Mouse (Mus musculus): Measurements from ENCODE around the gene Hoxb8. TPM values are rescaled to one million over a fixed set of nuclear protein-coding genes. Genes with fewer than 3 reads are reported as not detected.

The Hoxb8 gene
- polyA plus RNA-seq, 1 experiment: not detected

DNA sequence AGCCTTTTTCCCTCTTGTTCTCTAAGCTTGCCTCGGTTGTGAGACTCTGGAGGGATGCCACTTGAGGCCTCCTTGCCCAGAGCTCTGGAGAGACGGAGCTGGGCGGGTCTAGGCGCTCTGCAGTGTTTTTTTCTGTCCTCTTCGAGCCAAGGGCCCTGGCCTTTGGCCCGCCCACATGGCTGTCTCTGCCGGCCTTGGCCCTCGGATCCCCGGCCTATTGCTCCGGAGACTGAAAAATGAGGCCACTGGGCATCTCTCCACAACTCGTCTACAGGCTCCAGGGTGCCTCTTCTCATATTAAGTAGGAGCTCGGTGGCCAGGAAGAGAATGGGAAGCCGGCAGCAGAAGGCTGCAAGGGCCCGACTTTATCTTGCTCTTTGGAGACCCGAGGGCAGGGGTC, 20.1 kb downstream of the Hoxb8 start:
- Histone ChIP-seq H3K36me3 (ENCODE audit: control insufficient read depth) (no peaks in the 10 kb centered on the region), H3K9me3 (ENCODE audit: control insufficient read depth, low read length) (no peaks in the 10 kb centered on the region), H3K27me3 (ENCODE audit: control insufficient read depth) (peaks cover 100% of the 10 kb centered on the region), H3K4me3 (replicated peaks) (no peak overlapping the region), H3K4me1 (ENCODE audit: control insufficient read depth) (no peaks in the 10 kb centered on the region)
- no peak for TF ChIP-seq GATA1 (IDR thresholded peaks at IDR 0.05; ENCODE audit: low read length)
- no peak for TF ChIP-seq TAL1 (IDR thresholded peaks at IDR 0.05; ENCODE audit: low read length)

DNA sequence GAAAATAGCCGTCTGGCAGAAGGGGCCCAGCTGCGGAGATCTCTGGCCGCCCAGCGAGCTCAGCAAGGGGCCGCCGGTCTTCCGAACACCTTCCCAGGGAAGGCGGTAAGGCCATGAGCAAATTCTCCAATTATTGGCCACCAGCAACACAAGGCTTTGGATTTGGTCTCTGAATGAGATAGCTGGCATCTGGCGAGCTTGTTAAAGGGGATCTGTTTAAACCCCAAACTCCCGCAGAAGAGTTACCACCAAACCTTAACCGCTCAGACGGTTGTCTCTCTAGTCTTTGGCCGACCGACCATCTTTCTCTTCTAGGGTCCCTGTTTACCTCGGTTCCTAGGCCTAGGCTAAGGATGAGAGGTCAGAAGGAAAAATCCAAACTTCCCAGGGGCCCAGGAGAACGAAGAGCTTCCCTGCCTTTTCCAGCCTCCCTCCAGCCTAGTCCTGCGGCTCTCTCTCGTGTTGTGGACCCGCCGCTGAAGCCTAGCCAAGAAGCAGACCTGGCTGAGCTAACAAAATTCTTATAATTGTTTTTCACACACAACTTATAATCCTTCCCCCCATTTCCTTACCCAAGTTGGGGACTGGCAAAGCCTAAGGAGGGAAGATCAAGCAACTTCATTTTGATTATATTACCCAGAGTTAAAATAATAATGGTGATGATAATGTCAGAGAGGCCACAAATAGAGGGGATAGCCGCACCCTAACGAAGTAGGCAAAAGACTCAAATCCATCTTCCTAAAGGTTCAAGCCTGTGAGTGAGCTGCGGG, 20.9 kb downstream of the Hoxb8 start:
- Histone ChIP-seq H3K27me3 (ENCODE audit: control insufficient read depth) (peaks cover 100% of the 10 kb centered on the region), H3K4me3 (replicated peaks) (no peak overlapping the region), H3K4me1 (ENCODE audit: control insufficient read depth) (no peaks in the 10 kb centered on the region), H3K9me3 (ENCODE audit: control insufficient read depth, low read length) (no peaks in the 10 kb centered on the region), H3K36me3 (ENCODE audit: control insufficient read depth) (no peaks in the 10 kb centered on the region)
- no peak for TF ChIP-seq TAL1 (IDR thresholded peaks at IDR 0.05; ENCODE audit: low read length)
- TF ChIP-seq GATA1 (IDR thresholded peaks at IDR 0.05; ENCODE audit: low read length): no peak

DNA sequence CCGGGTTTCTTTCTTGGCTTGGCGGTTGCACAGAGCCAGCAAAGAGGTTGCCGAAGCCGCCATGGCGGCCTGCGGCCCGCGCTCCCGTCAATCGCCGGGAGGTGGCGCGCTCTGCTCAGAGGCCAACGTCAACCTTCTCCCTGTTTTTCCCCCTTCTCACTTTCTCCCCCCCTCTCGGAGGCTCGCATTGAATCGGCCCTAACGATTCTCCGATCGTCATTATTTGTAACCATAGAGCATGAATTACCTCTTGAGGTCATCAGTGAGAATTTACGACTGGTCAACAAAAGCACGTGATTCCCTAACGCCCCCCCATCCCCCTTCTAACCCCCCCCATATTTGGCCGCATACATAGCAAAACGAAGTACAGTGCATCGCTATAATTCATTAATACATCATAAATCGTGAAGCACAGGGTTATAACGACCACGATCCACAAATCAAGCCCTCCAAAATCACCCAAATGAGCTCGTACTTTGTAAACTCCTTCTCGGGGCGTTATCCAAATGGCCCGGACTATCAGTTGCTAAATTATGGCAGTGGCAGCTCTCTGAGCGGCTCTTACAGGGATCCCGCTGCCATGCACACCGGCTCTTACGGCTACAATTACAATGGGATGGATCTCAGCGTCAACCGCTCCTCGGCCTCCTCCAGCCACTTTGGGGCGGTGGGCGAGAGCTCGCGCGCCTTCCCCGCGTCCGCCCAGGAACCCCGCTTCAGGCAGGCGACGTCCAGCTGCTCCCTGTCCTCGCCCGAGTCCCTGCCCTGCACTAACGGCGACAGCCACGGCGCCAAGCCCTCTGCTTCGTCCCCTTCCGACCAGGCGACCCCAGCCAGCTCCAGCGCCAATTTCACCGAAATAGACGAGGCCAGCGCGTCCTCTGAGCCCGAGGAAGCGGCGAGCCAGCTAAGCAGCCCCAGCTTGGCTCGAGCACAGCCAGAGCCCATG, 21.7 kb downstream of the Hoxb8 start, which contains the start of gene Hoxb5:
Gene Hoxb5 (plus strand): TSS at position 186 of the 949 bp plus-strand sequence.
- no peaks in the 10 kb centered on the region for H3K9me3 ChIP-seq (ENCODE audit: control insufficient read depth, low read length)
- H3K36me3 ChIP-seq (ENCODE audit: control insufficient read depth): no peaks in the 10 kb centered on the region
- TF ChIP-seq TAL1 (IDR thresholded peaks at IDR 0.05; ENCODE audit: low read length): no peak
- no peak for TF ChIP-seq GATA1 (IDR thresholded peaks at IDR 0.05; ENCODE audit: low read length)
- H3K27me3 ChIP-seq (ENCODE audit: control insufficient read depth): peaks cover 100% of the 10 kb centered on the region
- H3K4me3 ChIP-seq (replicated peaks): no peak within 1 kb of the TSS
- H3K4me1 ChIP-seq (ENCODE audit: control insufficient read depth): no peaks in the 10 kb centered on the region

GRCm38 (mm10) chr11:96304381-96305195, 22.9 kb downstream of the Hoxb8 start:
- TF ChIP-seq TAL1 (IDR thresholded peaks at IDR 0.05; ENCODE audit: low read length): no peak
- TF ChIP-seq GATA1 (IDR thresholded peaks at IDR 0.05; ENCODE audit: low read length): no peak
- Histone ChIP-seq H3K27me3 (ENCODE audit: control insufficient read depth) (peaks cover 100% of the 10 kb centered on the region), H3K4me1 (ENCODE audit: control insufficient read depth) (no peaks in the 10 kb centered on the region), H3K36me3 (ENCODE audit: control insufficient read depth) (no peaks in the 10 kb centered on the region), H3K9me3 (ENCODE audit: control insufficient read depth, low read length) (no peaks in the 10 kb centered on the region), H3K4me3 (replicated peaks) (no peak overlapping the region)

DNA sequence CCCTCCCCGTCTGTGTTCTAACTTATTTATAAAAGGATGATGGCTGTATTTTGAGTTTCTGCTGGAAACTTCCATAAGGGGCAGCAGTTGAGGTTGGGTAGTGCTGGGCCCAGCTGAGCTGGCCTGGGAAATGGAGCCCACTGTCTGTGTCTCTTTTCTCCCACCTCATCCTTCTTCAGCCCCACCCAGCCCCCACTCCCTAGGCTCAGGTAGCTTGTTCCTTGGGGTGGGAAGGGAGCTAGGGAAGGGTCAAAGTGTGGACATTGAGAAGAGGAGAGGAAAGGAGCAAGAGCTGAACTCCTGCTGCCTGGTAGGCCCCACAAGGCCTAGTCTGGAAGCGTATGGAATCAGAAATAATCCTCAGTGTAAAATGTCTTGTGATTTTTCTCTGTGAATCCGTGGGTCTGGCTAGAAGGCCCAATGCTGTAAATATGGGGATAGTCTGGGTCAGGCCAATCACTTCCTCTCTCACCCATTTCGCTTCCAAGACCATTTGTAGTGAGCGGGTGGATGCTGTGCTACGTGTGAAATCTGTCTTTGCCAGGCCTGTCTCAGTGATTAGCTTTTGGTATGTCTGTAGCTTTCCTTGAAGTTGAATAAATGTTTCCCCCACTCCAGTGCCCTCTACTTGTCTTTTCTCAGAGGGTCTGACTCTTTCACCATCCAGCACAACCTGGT, 23.9 kb downstream of the Hoxb8 start:
- no peaks in the 10 kb centered on the region for H3K4me1 ChIP-seq (ENCODE audit: control insufficient read depth)

GRCm38 (mm10) chr11:96306183-96306907, 24.6 kb downstream of the Hoxb8 start:
- TF ChIP-seq GATA1 (IDR thresholded peaks at IDR 0.05; ENCODE audit: low read length) (no peak), TAL1 (IDR thresholded peaks at IDR 0.05; ENCODE audit: low read length) (no peak)
- no peaks in the 10 kb centered on the region for H3K9me3 ChIP-seq (ENCODE audit: control insufficient read depth, low read length)
- peaks cover 100% of the 10 kb centered on the region for H3K27me3 ChIP-seq (ENCODE audit: control insufficient read depth)

More for the DNA sequence above, 23.9 kb downstream of the Hoxb8 start:
- TF ChIP-seq GATA1 (IDR thresholded peaks at IDR 0.05; ENCODE audit: low read length): no peak
- no peak for TF ChIP-seq TAL1 (IDR thresholded peaks at IDR 0.05; ENCODE audit: low read length)
- H3K9me3 ChIP-seq (ENCODE audit: control insufficient read depth, low read length): no peaks in the 10 kb centered on the region
- H3K4me3 ChIP-seq (replicated peaks): no peak overlapping the region
- peaks cover 100% of the 10 kb centered on the region for H3K27me3 ChIP-seq (ENCODE audit: control insufficient read depth)
- no peaks in the 10 kb centered on the region for H3K36me3 ChIP-seq (ENCODE audit: control insufficient read depth)

DNA sequence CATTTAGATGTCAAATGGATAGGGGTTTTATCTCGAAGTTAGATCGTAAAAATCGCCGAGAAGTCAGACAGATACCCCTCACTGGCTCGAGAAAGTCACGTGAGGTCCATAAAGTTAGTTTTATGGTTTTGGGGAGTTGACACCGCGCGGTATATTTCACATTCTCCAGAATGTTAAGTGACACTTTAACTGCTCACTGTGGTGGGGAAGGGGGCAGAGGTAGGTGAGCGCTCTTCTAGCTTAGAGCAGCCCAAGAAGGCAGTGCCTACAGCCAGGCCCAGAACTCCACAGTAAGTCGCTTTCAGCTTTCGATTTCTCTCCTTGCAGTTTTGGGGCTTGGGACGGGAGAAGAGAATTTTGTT, 25.2 kb downstream of the Hoxb8 start:
- no peak overlapping the region for H3K4me3 ChIP-seq (replicated peaks)

More at GRCm38 (mm10) chr11:96306183-96306907, 24.6 kb downstream of the Hoxb8 start:
- Histone ChIP-seq H3K4me3 (replicated peaks) (no peak overlapping the region), H3K36me3 (ENCODE audit: control insufficient read depth) (no peaks in the 10 kb centered on the region), H3K4me1 (ENCODE audit: control insufficient read depth) (no peaks in the 10 kb centered on the region)

More for the DNA sequence above, 25.2 kb downstream of the Hoxb8 start:
- no peaks in the 10 kb centered on the region for H3K9me3 ChIP-seq (ENCODE audit: control insufficient read depth, low read length)
- no peak for TF ChIP-seq TAL1 (IDR thresholded peaks at IDR 0.05; ENCODE audit: low read length)
- TF ChIP-seq GATA1 (IDR thresholded peaks at IDR 0.05; ENCODE audit: low read length): no peak
- no peaks in the 10 kb centered on the region for H3K36me3 ChIP-seq (ENCODE audit: control insufficient read depth)
- H3K27me3 ChIP-seq (ENCODE audit: control insufficient read depth): peaks cover 100% of the 10 kb centered on the region
- no peaks in the 10 kb centered on the region for H3K4me1 ChIP-seq (ENCODE audit: control insufficient read depth)

Data from erythroblast, embryonic 14.5 days (primary cell).